Comparison of ENCODE assay signal across 8 mouse cellular contexts in genomic region chr5:52116404-52116803, GRCm38 (mm10).
A peak's percentile ranks its signal among the peaks of the same experiment; 100 is the strongest.
DNase-seq lines count a peak whose midpoint lies in the region; ATAC-seq and TF ChIP-seq lines count a peak whose summit lies in the region.

No protein-coding gene starts in this region.

- no peak for TF ChIP-seq CTCF in heart, postnatal 0 days (IDR thresholded peaks at IDR 0.05; ENCODE audit: low read depth)

- H3K27ac ChIP-seq in lung, embryonic 15.5 days = no peak overlapping the region
- peak overlapping the region; percentile 65; the same call in 1 of the 2 replicates for H3K27ac ChIP-seq in heart, postnatal 0 days (ENCODE audit: low read depth)
- no peak overlapping the region for H3K27ac ChIP-seq in liver, embryonic 15.5 days (replicated peaks)

- H3K4me2 ChIP-seq in lung, embryonic 15.5 days = peak overlapping the region; percentile 99
- peak overlapping the region; percentile 99 for H3K4me2 ChIP-seq in heart, postnatal 0 days (ENCODE audit: low read depth, low read length)
- H3K4me2 ChIP-seq in liver, embryonic 15.5 days = peak overlapping the region; percentile 76

- DNase-seq in cerebellum, adult 11 months = peak; percentile 45
- no peak for DNase-seq in cerebellum, adult 11-12 months
- no peak for DNase-seq in lung, postnatal 4 days
- DNase-seq in heart, postnatal 0 days (ENCODE audit: low spot score) = peak; percentile 27
- DNase-seq in urinary bladder, adult 18-20 months (ENCODE audit: low spot score in 2 of 2) = no peak
- DNase-seq in layer of hippocampus, adult 18-20 months (ENCODE audit: low spot score in 2 of 2) = no peak

- H3K9ac ChIP-seq in lung, embryonic 15.5 days = no peak overlapping the region
- H3K9ac ChIP-seq in heart, postnatal 0 days (replicated peaks; ENCODE audit: low read depth, low read length) = no peak overlapping the region
- no peak overlapping the region for H3K9ac ChIP-seq in liver, embryonic 15.5 days

- 3% methylated on average over 17 of the region's 17 CpGs for WGBS in lung, embryonic 15.5 days
- WGBS in heart, postnatal 0 days = 5% methylated on average over 17 of the region's 17 CpGs
- 2% methylated on average over 17 of the region's 17 CpGs for WGBS in liver, embryonic 15.5 days (ENCODE audit: insufficient replicate concordance)

- no peaks in the 10 kb centered on the region for H3K36me3 ChIP-seq in lung, embryonic 15.5 days
- no peaks in the 10 kb centered on the region for H3K36me3 ChIP-seq in heart, postnatal 0 days (replicated peaks; ENCODE audit: control insufficient read depth, insufficient read depth, low read length)
- H3K36me3 ChIP-seq in liver, embryonic 15.5 days (replicated peaks) = no peaks in the 10 kb centered on the region

- no peak for TF ChIP-seq EP300 in heart, postnatal 0 days (IDR thresholded peaks at IDR 0.05; ENCODE audit: low read depth)

- ATAC-seq in lung, embryonic 15.5 days (ENCODE audit: borderline replicate concordance, extremely low read depth, low FRiP score, low TSS enrichment) = no peak
- ATAC-seq in heart, postnatal 0 days (ENCODE audit: insufficient read depth, low read depth) = peak; percentile 5; the same call in 1 of the 2 replicates
- ATAC-seq in liver, embryonic 15.5 days (ENCODE audit: insufficient read depth) = no peak

- peaks cover 42% of the 10 kb centered on the region for H3K4me1 ChIP-seq in lung, embryonic 15.5 days
- H3K4me1 ChIP-seq in heart, postnatal 0 days (ENCODE audit: control insufficient read depth, insufficient read depth) = peaks cover 12% of the 10 kb centered on the region; the same call in 1 of the 2 replicates
- H3K4me1 ChIP-seq in liver, embryonic 15.5 days (replicated peaks) = peaks cover 26% of the 10 kb centered on the region

- no peaks in the 10 kb centered on the region for H3K9me3 ChIP-seq in lung, embryonic 15.5 days
- H3K9me3 ChIP-seq in heart, postnatal 0 days (replicated peaks; ENCODE audit: control insufficient read depth, low read length) = no peaks in the 10 kb centered on the region
- no peaks in the 10 kb centered on the region for H3K9me3 ChIP-seq in liver, embryonic 15.5 days (replicated peaks)

- peaks cover 55% of the 10 kb centered on the region for H3K27me3 ChIP-seq in lung, embryonic 15.5 days
- peaks cover 17% of the 10 kb centered on the region for H3K27me3 ChIP-seq in heart, postnatal 0 days (ENCODE audit: control insufficient read depth, insufficient read depth, low read length)
- H3K27me3 ChIP-seq in liver, embryonic 15.5 days = peaks cover 74% of the 10 kb centered on the region

- H3K4me3 ChIP-seq in lung, embryonic 15.5 days = peak overlapping the region; percentile 71
- peak overlapping the region; percentile 89 for H3K4me3 ChIP-seq in heart, postnatal 0 days (ENCODE audit: low read depth, low read length)
- peak overlapping the region; percentile 58 for H3K4me3 ChIP-seq in liver, embryonic 15.5 days (replicated peaks)

Comparison
In these comparisons a context has a peak if more than half of its experiments do, and no peak if none do; other contexts are left out.
1. DNase-seq: peak in cerebellum, adult 11 months (single experiment) and heart, postnatal 0 days (single experiment); none in cerebellum, adult 11-12 months (single experiment), lung, postnatal 4 days (0 of 2), urinary bladder, adult 18-20 months (0 of 2) and layer of hippocampus, adult 18-20 months (0 of 2).
2. Peak in every context shown above with its lines, with median percentiles within 50 percentile points of each other: H3K4me2 ChIP-seq and H3K4me3 ChIP-seq.